Mouse (Mus musculus) spleen, adult 2 months (tissue): ENCODE measurements around the gene Tmem238l. TPM values are rescaled to one million over a fixed set of nuclear protein-coding genes. Genes with fewer than 3 reads are reported as not detected.

Source experiments
- DNase-seq, 2 experiments: peaks; one replicate each; pipeline versions ENCODE4 v3.0.0 to v3.0.0-alpha.2; 2012 to 2021; ENCODE audit warnings: low spot score in 2 of 2, low read depth in 1 of 2
- H3K27ac ChIP-seq: fragments of 200-500 bp; 2 replicates; pipeline ENCODE4 v1.5.1; 2012; ENCODE audit warnings: low read length, inconsistent platforms; ENCODE audit not compliant: insufficient read depth
- H3K27me3 ChIP-seq: fragments of 200-500 bp; 2 replicates; pipeline ENCODE4 v1.6.1; 2012; ENCODE audit warnings: mild to moderate bottlenecking, moderate library complexity, low read length, inconsistent platforms; ENCODE audit not compliant: control insufficient read depth, insufficient read depth
- H3K36me3 ChIP-seq: fragments of 200-500 bp; 2 replicates; pipeline ENCODE4 v1.6.1; 2012; ENCODE audit warnings: mild to moderate bottlenecking, low read length, inconsistent platforms; ENCODE audit not compliant: control insufficient read depth, insufficient read depth
- H3K4me1 ChIP-seq: fragments of 200-500 bp; 2 replicates; pipeline ENCODE4 v1.6.1; 2011; ENCODE audit warnings: inconsistent platforms; ENCODE audit not compliant: control insufficient read depth, insufficient read depth, insufficient read length
- H3K4me3 ChIP-seq: fragments of 200-500 bp; 2 replicates; pipeline ENCODE4 v1.5.1; 2011; ENCODE audit warnings: mild to moderate bottlenecking, inconsistent platforms; ENCODE audit not compliant: insufficient read depth, insufficient read length; ENCODE audit errors: extremely low read depth
- CTCF ChIP-seq: fragments of 200-500 bp; IDR thresholded peaks from 2 replicates; pipeline ENCODE4 v1.5.1; 2011; ENCODE audit warnings: mild to moderate bottlenecking, inconsistent platforms; ENCODE audit not compliant: insufficient read depth, insufficient read length, insufficient replicate concordance; ENCODE audit errors: extremely low read depth
- POLR2A ChIP-seq: fragments of 200-500 bp; IDR thresholded peaks from 2 replicates; pipeline ENCODE4 v1.6.1; 2011; ENCODE audit warnings: low read depth, low read length, inconsistent platforms
- WGBS: fragments of 180-500 bp; shearing (Covaris S2); methylation state at CpG from one replicate; pipeline ENCODE4 v1.1.7; 2018; 5-methylcytosine and 5-hydroxymethylcytosine counted together
- polyA plus RNA-seq: library from polyadenylated mRNA; depleted of rRNA; stranded (reverse); fragments of >200 nt; gene quantifications from 2 replicates; pipeline ENCODE4 v1.2.3, GENCODE M21; 2012; rRNA removed

The Tmem238l gene
- polyA plus RNA-seq, 1 experiment, result not detected

- TF ChIP-seq CTCF, result no peak
- TF ChIP-seq POLR2A, result no peak
- no peak for DNase-seq
Observed at GRCm38 (mm10) chr11:67002911-67003310, 46.5 kb downstream of the Tmem238l start.

GRCm38 (mm10) chr11:67007961-67008360, 51.5 kb downstream of the Tmem238l start:
- TF ChIP-seq POLR2A (no peak), CTCF (no peak)
- H3K36me3 ChIP-seq, result no peaks in the 10 kb centered on the region
- H3K4me3 ChIP-seq, result no peak overlapping the region
- no peak overlapping the region for H3K27ac ChIP-seq
- H3K4me1 ChIP-seq, result no peaks in the 10 kb centered on the region
- no peak for DNase-seq
- H3K27me3 ChIP-seq, result no peaks in the 10 kb centered on the region
- 93% methylated on average over 8 of the region's 8 CpGs for WGBS

More at GRCm38 (mm10) chr11:67002911-67003310, 46.5 kb downstream of the Tmem238l start:
- WGBS, result 34% methylated on average over 2 of the region's 2 CpGs
- no peak overlapping the region for H3K27ac ChIP-seq
- H3K36me3 ChIP-seq, result no peaks in the 10 kb centered on the region
- H3K4me1 ChIP-seq, result no peaks in the 10 kb centered on the region
- H3K4me3 ChIP-seq, result no peak overlapping the region
- H3K27me3 ChIP-seq, result no peaks in the 10 kb centered on the region

GRCm38 (mm10) chr11:67008528-67008927, 52.1 kb downstream of the Tmem238l start:
- Histone ChIP-seq H3K27me3 (no peaks in the 10 kb centered on the region), H3K36me3 (no peaks in the 10 kb centered on the region), H3K4me1 (no peaks in the 10 kb centered on the region), H3K4me3 (no peak overlapping the region), H3K27ac (no peak overlapping the region)
- TF ChIP-seq POLR2A (no peak), CTCF (no peak)
- WGBS, result 92% methylated on average over 4 of the region's 4 CpGs
- DNase-seq, result no peak

- Histone ChIP-seq H3K36me3 (no peaks in the 10 kb centered on the region), H3K27ac (no peak overlapping the region), H3K4me3 (no peak overlapping the region), H3K27me3 (no peaks in the 10 kb centered on the region), H3K4me1 (no peaks in the 10 kb centered on the region)
- TF ChIP-seq POLR2A (no peak), CTCF (no peak)
- no peak for DNase-seq
- 3% methylated on average over 8 of the region's 8 CpGs for WGBS
Observed at GRCm38 (mm10) chr11:67010430-67010829, 54.0 kb downstream of the Tmem238l start.

GRCm38 (mm10) chr11:67011635-67012034, 55.2 kb downstream of the Tmem238l start:
- no peak for DNase-seq
- no peak overlapping the region for H3K4me3 ChIP-seq
- WGBS, result 63% methylated on average over 4 of the region's 4 CpGs
- H3K27me3 ChIP-seq, result no peaks in the 10 kb centered on the region
- H3K4me1 ChIP-seq, result no peaks in the 10 kb centered on the region
- H3K27ac ChIP-seq, result no peak overlapping the region
- H3K36me3 ChIP-seq, result no peaks in the 10 kb centered on the region
- TF ChIP-seq CTCF, result no peak
- no peak for TF ChIP-seq POLR2A

Other genes with a start within 250 kb of the Tmem238l start
- gene Pirt, start 44.7 kb upstream of the Tmem238l start, polyA plus RNA-seq, result not detected in 2 replicates
- 0.65 and 0.79 TPM in 2 replicates for gene Tmem220, start 68.5 kb downstream of the Tmem238l start, polyA plus RNA-seq
- 6.0 and 7.4 TPM in 2 replicates for gene Adprm, start 96.0 kb downstream of the Tmem238l start, polyA plus RNA-seq
- gene Sco1, start 96.0 kb downstream of the Tmem238l start, polyA plus RNA-seq, result 1.9 and 2.0 TPM in 2 replicates
- not detected in 2 replicates for gene Myh3, start 121.7 kb downstream of the Tmem238l start, polyA plus RNA-seq
- 0.01 TPM in 1 of 2 replicates, not detected in the other for gene Myh2, start 214.4 kb downstream of the Tmem238l start, polyA plus RNA-seq
- gene Myh1, start 243.4 kb downstream of the Tmem238l start, polyA plus RNA-seq, result 0.04 and 0.08 TPM in 2 replicates